ENCODE assay signal across 42 mouse cellular contexts in the genomic region with DNA sequence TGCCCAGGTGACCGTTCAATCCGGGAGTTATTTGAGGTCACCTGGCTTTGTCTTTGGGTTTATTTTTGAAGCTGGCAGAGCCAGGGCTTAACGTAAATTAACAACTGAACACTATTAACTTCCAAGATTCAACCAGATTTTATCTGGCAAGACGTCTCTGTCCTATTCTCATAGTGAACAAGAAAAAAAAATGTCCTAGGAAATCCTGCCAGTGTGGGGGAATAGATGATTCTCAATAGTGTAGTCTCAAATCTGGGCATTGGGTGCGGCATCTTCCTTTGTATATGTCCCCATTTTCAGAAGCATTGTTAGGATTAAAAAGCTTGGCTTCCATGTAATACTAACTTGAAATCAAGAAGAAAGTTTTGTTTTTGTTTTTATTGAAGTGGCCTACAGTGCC. TPM values are rescaled to one million over a fixed set of nuclear protein-coding genes. Genes with fewer than 3 reads are reported as not detected.
"Had no signal": no experiment of that assay in that cellular context is flagged by ENCODE, and none has a peak within 500 bp of the region (broad histone marks: within the 10 kb centered on the region; RNA-seq: fewer than 3 reads in every experiment).

No protein-coding gene starts in this region.

- H3K27me3 ChIP-seq: heart, embryonic 12.5 days; heart, embryonic 13.5 days; heart, embryonic 15.5 days; hindbrain, embryonic 12.5 days; hindbrain, embryonic 13.5 days; hindbrain, embryonic 15.5 days; intestine, embryonic 15.5 days; kidney, embryonic 15.5 days had no signal

- ATAC-seq: hindbrain, embryonic 16.5 days; hindbrain, postnatal 0 days; inflammation-experienced regulatory T-cells, adult 6 months; intestine, embryonic 15.5 days; intestine, embryonic 16.5 days; intestine, postnatal 0 days had no signal

- H3K27ac ChIP-seq: heart, adult 2 months; heart, embryonic 10.5 days; heart, embryonic 13.5 days; heart, embryonic 15.5 days; hindbrain, embryonic 10.5 days; hindbrain, embryonic 12.5 days; hindbrain, embryonic 13.5 days; hindbrain, embryonic 14.5 days; hindbrain, embryonic 15.5 days; hindbrain, postnatal 0 days; intestine, embryonic 15.5 days; kidney, embryonic 15.5 days; kidney, postnatal 0 days had no signal

- H3K9ac ChIP-seq: heart, embryonic 12.5 days; heart, embryonic 13.5 days; heart, embryonic 15.5 days; hindbrain, embryonic 12.5 days; hindbrain, embryonic 13.5 days; hindbrain, embryonic 14.5 days; hindbrain, embryonic 15.5 days; intestine, embryonic 15.5 days; kidney, embryonic 15.5 days had no signal

- H3K9me3 ChIP-seq: heart, embryonic 10.5 days; heart, embryonic 12.5 days; heart, embryonic 13.5 days; heart, embryonic 15.5 days; hindbrain, embryonic 10.5 days; hindbrain, embryonic 12.5 days; hindbrain, embryonic 13.5 days; hindbrain, embryonic 15.5 days; intestine, embryonic 15.5 days; kidney, embryonic 15.5 days had no signal

- H3K36me3 ChIP-seq: heart, embryonic 10.5 days; heart, embryonic 12.5 days; heart, embryonic 13.5 days; heart, embryonic 15.5 days; hindbrain, embryonic 10.5 days; hindbrain, embryonic 12.5 days; hindbrain, embryonic 13.5 days; hindbrain, embryonic 15.5 days; intestine, embryonic 15.5 days; kidney, embryonic 15.5 days had no signal

- H3K4me2 ChIP-seq: heart, embryonic 11.5 days; heart, embryonic 12.5 days; heart, embryonic 13.5 days; heart, embryonic 15.5 days; hindbrain, embryonic 12.5 days; hindbrain, embryonic 13.5 days; hindbrain, embryonic 14.5 days; hindbrain, embryonic 15.5 days; intestine, embryonic 15.5 days; kidney, embryonic 15.5 days had no signal

- H3K4me3 ChIP-seq: heart, adult 2 months; heart, embryonic 10.5 days; heart, embryonic 12.5 days; heart, embryonic 13.5 days; heart, embryonic 15.5 days; hindbrain, embryonic 10.5 days; hindbrain, embryonic 12.5 days; hindbrain, embryonic 13.5 days; hindbrain, embryonic 15.5 days; intestine, embryonic 15.5 days; kidney, embryonic 15.5 days; layer of hippocampus, adult 2 months had no signal

- H3K4me1 ChIP-seq: heart, embryonic 10.5 days; heart, embryonic 13.5 days; heart, embryonic 15.5 days; hindbrain, embryonic 15.5 days; intestine, embryonic 15.5 days; kidney, embryonic 15.5 days had no signal

- DNase-seq: heart, adult 2 months; heart, postnatal 10 days; heart, postnatal 14 days; heart, postnatal 36 days; heart, postnatal 4 days; kidney, adult 11 months; kidney, adult 18-20 months; kidney, adult 2 months; kidney, adult 8-10 months; kidney, adult 9 months; kidney, postnatal 10 days; kidney, postnatal 14 days; kidney, postnatal 25 days; kidney, postnatal 36 days; kidney, postnatal 4 days; layer of hippocampus, adult 9-11 months had no signal

RNA-seq across cellular contexts. Expression of a gene that starts 20.8 kb away (rescaled TPM):
- polyA plus RNA-seq: heart, adult 2 months; heart, embryonic 10.5 days; heart, embryonic 11.5 days; heart, embryonic 12.5 days; heart, embryonic 13.5 days; heart, embryonic 14.5 days; heart, embryonic 15.5 days; heart, embryonic 16.5 days; heart, postnatal 0 days; hindbrain, embryonic 10.5 days; hindbrain, embryonic 11.5 days; hindbrain, embryonic 12.5 days; hindbrain, embryonic 13.5 days; hindbrain, embryonic 14.5 days; hindbrain, embryonic 15.5 days; hindbrain, embryonic 16.5 days; hindbrain, postnatal 0 days; inflammation-experienced regulatory T-cells, adult 6 months; intestine, embryonic 14.5 days; intestine, embryonic 15.5 days; intestine, embryonic 16.5 days; intestine, postnatal 0 days; kidney, adult 2 months; kidney, embryonic 14.5 days; kidney, embryonic 15.5 days; kidney, postnatal 0 days; large intestine, adult 2 months had no signal
